Mouse (Mus musculus): ENCODE measurements around the gene Kcnd1. TPM values are rescaled to one million over a fixed set of nuclear protein-coding genes. Genes with fewer than 3 reads are reported as not detected.
"Not testable (repeated sequence)": the region's sequence is repeated elsewhere in the genome, so short reads cannot be mapped to it uniquely, and the experiment has no call there.

Gene Kcnd1
- polyA plus RNA-seq, 1 experiment from 2014 or later = 0.69 TPM

DNA sequence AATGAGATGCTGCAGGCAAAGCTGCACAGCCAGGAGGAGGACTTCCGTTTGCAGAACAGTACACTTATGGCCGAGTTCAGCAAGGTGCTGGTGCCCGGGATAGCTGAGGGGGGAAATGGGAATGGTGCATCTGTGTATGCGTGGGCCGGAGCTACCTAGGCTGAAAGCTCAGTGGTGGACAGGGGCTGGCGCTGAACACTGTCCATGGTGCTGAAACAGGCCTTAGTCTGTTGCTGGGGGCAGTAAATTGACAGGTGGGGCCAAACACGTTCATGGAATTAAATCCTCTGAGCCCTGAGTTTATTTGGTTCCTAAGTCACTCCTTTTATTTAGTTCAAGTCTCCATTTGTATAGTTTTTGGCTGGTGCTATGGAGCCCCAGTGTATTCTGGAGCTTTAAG, 27.1 kb upstream of the Kcnd1 start:
- no peak overlapping the region for H3K27ac ChIP-seq
- H3K9me3 ChIP-seq (replicated peaks) = no peaks in the 10 kb centered on the region
- no peaks in the 10 kb centered on the region for H3K27me3 ChIP-seq
- no peak overlapping the region for H3K9ac ChIP-seq
- WGBS = 21% methylated on average over 7 of the region's 7 CpGs
- ATAC-seq (replicated peaks; ENCODE audit: insufficient number of reproducible peaks, insufficient read depth, low FRiP score, low read depth) = no peak
- H3K4me1 ChIP-seq (replicated peaks) = peaks cover 7% of the 10 kb centered on the region
- H3K4me2 ChIP-seq = no peak overlapping the region
- H3K4me3 ChIP-seq = no peak overlapping the region
- peaks cover 5% of the 10 kb centered on the region; the same call in 1 of the 2 replicates for H3K36me3 ChIP-seq

DNA sequence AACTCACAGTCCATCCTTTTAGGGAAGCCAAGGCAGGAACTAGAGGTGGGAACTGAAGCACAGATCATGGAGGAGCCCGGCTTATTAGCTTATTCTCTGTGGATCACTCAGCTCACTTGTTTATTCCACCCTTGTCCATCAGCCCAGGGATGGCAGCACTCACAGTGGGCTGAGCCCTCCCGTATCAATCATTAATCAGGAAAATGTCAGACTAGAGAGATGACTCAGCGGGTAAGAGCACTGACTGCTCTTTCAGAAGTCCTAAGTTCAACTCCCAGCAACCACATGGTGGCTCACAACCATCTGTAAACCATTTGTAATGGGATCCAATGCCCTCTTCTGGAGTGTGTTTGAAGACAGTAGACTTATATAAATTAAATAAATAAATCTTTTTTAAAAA, 24.8 kb upstream of the Kcnd1 start:
- peaks cover 5% of the 10 kb centered on the region; the same call in 1 of the 2 replicates for H3K36me3 ChIP-seq
- 84% methylated on average over 3 of the region's 3 CpGs for WGBS
- no peak overlapping the region for H3K9ac ChIP-seq
- no peaks in the 10 kb centered on the region for H3K27me3 ChIP-seq
- H3K4me1 ChIP-seq (replicated peaks) = no peaks in the 10 kb centered on the region
- H3K4me3 ChIP-seq = no peak overlapping the region
- ATAC-seq (replicated peaks; ENCODE audit: insufficient number of reproducible peaks, insufficient read depth, low FRiP score, low read depth) = no peak
- H3K27ac ChIP-seq = no peak overlapping the region
- no peak overlapping the region for H3K4me2 ChIP-seq
- no peaks in the 10 kb centered on the region for H3K9me3 ChIP-seq (replicated peaks)

DNA sequence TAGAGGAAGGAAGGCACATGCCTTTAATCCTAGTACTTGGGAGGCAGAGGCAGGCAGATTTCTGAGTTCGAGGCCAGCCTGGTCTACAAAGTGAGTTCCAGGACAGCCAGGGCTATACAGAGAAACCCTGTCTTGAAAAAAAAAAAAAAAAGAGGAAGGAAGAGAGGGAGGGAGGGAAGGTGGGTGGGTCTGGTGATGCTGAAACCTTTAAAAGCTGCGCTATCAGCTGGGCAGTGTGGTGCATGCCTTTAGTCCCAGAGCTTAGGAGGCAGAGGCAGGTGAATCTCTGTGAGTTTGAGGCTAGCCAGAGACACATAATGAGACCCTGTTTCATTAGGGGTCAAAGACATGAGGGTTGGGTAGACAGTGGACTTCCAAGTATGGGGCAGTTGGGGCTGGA, 19.9 kb upstream of the Kcnd1 start:
- not testable (repeated sequence) for H3K27ac ChIP-seq; H3K9me3 ChIP-seq (replicated peaks); H3K9ac ChIP-seq; H3K27me3 ChIP-seq; H3K4me1 ChIP-seq (replicated peaks); H3K4me3 ChIP-seq; ATAC-seq (replicated peaks; ENCODE audit: insufficient number of reproducible peaks, insufficient read depth, low FRiP score, low read depth); H3K36me3 ChIP-seq; H3K4me2 ChIP-seq
- 79% methylated on average over 2 of the region's 2 CpGs for WGBS

DNA sequence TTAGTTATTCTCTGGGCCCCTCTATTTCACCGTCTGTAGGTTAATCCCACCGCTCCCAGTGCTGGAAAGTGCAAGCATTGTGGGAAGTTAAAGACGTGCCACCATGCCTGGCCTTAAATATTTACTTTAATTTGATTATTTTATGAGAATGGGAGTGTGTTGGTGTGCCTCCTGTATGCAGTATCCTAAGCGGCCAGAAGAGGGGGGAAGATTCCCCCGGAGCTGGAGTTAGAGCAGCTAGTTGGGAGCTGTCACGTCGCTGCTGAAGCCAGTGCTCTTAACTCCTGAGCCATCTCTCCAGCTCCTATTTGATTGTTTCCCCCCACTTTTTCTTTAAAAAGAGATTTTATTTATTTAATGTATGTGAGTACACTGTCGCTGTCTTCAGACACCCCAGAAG, 7.1 kb upstream of the Kcnd1 start:
- H3K9ac ChIP-seq; H3K27ac ChIP-seq; H3K9me3 ChIP-seq (replicated peaks); H3K4me3 ChIP-seq; H3K36me3 ChIP-seq; H3K4me2 ChIP-seq; ATAC-seq (replicated peaks; ENCODE audit: insufficient number of reproducible peaks, insufficient read depth, low FRiP score, low read depth); H3K27me3 ChIP-seq; H3K4me1 ChIP-seq (replicated peaks): not testable (repeated sequence)
- whole genome bisulfite sequencing = 51% methylated on average over 8 of the region's 8 CpGs

DNA sequence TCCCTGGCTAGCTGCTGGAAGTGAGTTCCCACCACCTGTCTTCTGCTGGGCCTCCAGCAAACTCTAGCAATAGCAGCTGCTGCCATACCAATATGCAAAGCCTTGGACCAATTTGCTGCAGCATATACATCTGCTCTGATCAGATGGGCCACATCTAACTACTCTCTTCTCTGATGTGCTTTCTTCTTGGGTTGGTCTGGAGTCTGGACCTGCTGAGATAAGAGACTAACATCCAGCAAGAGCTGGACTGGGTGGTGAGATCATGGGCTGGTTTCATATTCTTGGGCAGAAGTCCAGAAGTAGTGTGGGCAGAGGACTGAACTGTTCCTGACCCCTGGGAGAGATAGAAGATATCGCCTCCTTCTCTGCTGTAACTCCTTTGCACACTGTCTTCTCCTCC, 15.1 kb downstream of the Kcnd1 start:
- no peak overlapping the region for H3K4me3 ChIP-seq
- H3K9me3 ChIP-seq (replicated peaks) = no peaks in the 10 kb centered on the region
- H3K4me1 ChIP-seq (replicated peaks) = no peaks in the 10 kb centered on the region
- 53% methylated on average over 1 of the region's 1 CpGs for WGBS
- no peaks in the 10 kb centered on the region for H3K27me3 ChIP-seq
- no peaks in the 10 kb centered on the region for H3K36me3 ChIP-seq
- H3K4me2 ChIP-seq = no peak overlapping the region
- ATAC-seq (replicated peaks; ENCODE audit: insufficient number of reproducible peaks, insufficient read depth, low FRiP score, low read depth) = no peak
- H3K9ac ChIP-seq = no peak overlapping the region
- H3K27ac ChIP-seq = no peak overlapping the region

DNA sequence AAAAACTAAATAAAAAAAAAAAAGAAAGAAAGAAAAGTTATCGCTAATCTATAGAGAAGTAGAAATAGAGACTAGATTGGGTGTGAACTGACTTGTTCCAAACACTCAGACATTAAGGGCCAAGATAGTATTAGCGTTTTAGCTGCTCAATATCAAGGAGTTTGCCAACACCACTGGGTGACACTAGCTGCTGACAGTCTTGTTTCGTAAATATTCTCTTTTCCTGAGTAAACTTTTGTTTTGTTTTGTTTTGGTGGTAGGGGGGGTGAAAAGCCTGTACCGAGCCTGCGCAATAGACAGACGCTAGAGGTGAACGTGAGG, 18.7 kb downstream of the Kcnd1 start:
- Histone ChIP-seq H3K4me3 (peak overlapping the region; percentile 78), H3K9ac (no peak overlapping the region), H3K36me3 (no peaks in the 10 kb centered on the region), H3K4me1 (replicated peaks) (0 out of 2 replicates have a peak, but pooled peaks cover 10% of the 10 kb centered on the region), H3K9me3 (replicated peaks) (no peaks in the 10 kb centered on the region), H3K27me3 (no peaks in the 10 kb centered on the region), H3K27ac (peak overlapping the region; percentile 93), H3K4me2 (peak overlapping the region; percentile 60)
- ATAC-seq (replicated peaks; ENCODE audit: insufficient number of reproducible peaks, insufficient read depth, low FRiP score, low read depth) = no peak
- 13% methylated on average over 7 of the region's 7 CpGs for WGBS

DNA sequence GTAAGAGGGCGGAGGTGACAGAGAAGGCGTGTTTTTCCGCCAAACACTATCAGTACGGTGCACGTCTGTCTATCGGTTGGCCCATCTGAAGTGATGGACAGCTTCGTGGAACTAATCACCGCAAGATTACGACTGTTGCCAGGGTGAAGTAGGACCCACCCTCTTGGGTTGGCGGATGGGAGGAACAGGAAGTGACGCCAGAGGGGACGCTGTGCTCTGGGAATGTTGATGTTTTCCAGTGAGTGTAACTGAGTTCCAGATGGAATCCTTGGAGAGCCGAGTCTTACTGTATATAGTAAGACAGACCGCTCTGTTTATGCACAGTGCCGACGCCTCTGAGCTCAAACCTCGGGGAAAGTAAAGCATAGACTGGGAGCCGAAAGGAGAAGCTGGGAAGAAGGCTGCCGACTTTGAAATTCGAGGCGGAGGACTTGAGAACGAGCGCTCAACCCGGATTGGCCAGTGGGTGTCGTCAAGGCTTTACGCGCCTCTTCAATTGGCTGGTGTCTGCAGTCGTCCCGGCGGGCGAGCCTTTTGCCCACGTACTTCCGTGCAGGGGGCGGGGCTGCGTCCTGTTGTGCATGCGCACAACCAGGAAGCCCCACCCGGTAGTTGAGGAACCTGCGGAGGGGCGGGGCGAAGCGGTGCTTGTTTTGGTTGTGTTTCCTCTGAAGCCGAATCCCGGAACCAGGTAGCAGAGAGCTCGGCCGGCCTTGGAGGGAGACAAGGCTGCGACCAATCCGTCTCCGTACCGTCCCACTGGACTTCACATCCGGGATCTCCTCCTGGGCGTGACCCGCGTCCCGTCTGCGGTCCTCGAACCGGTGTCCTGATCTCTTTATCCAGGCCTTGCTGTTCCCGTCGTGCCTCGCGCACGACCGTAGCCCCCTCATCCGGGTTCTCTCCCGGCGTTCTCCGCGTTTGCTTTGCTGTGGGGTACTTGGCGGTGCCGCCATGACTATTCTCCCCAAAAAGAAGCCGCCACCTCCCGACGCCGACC, 19.4 kb downstream of the Kcnd1 start, which contains the start of gene Otud5:
TSS of gene Otud5 (plus strand) at position 202 of the 1,000 bp plus-strand sequence.
- 12% methylated on average over 74 of the region's 74 CpGs for WGBS
- Histone ChIP-seq H3K4me2 (peak within 1 kb of the TSS; percentile 68), H3K36me3 (no peaks in the 10 kb centered on the region), H3K4me3 (peak within 1 kb of the TSS; percentile 78), H3K9ac (peak within 1 kb of the TSS; percentile 79), H3K4me1 (replicated peaks) (0 out of 2 replicates have a peak, but pooled peaks cover 11% of the 10 kb centered on the region), H3K9me3 (replicated peaks) (no peaks in the 10 kb centered on the region), H3K27ac (peak within 1 kb of the TSS; percentile 93), H3K27me3 (no peaks in the 10 kb centered on the region)
- ATAC-seq (replicated peaks; ENCODE audit: insufficient number of reproducible peaks, insufficient read depth, low FRiP score, low read depth) = peak; percentile 96

DNA sequence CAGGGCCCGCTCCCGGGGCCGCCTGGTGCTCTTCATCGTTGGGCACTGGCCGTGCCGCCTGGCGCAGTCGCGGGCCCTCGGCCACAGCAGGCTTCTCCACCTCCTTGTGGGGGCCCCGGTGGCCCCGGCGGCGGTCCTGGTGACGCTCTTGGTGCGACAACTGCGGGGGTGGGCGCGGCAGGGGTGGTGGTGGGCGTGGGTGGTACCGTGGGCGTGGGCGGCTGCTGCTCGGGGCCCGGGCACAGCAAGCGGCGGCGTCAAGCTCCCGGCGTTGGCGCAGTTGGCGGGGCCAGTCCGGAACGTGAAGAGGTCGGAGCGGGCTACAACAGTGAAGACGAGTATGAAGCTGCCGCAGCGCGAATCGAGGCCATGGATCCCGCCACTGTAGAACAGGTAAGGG, 20.2 kb downstream of the Kcnd1 start:
- Histone ChIP-seq H3K36me3 (no peaks in the 10 kb centered on the region), H3K9me3 (replicated peaks) (no peaks in the 10 kb centered on the region), H3K27ac (peak overlapping the region; percentile 93), H3K27me3 (no peaks in the 10 kb centered on the region), H3K4me3 (peak overlapping the region; percentile 78), H3K4me2 (peak overlapping the region; percentile 68), H3K4me1 (replicated peaks) (0 out of 2 replicates have a peak, but pooled peaks cover 11% of the 10 kb centered on the region), H3K9ac (peak overlapping the region; percentile 79)
- no peak for ATAC-seq (replicated peaks; ENCODE audit: insufficient number of reproducible peaks, insufficient read depth, low FRiP score, low read depth)
- WGBS = 6% methylated on average over 33 of the region's 42 CpGs

DNA sequence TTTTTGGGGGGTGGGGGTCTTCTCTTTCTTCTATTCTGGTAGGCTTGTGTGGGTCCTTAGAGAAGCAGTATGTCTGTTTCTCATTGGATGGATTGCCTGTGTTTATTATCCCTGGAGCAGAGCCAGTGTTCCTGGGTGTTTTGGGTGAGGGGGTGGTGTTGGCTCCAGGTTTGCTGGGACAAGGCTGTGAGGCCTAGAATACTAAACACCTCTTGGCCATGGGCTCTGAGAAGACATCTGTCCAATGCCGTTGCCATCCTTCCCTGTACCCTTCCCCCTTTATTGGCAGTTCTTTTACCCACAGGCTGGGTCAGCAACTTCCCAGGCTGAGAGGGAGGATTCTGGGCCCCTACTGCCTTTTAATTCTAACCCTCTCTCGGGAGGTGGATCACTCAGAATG, 25.8 kb downstream of the Kcnd1 start:
- no peaks in the 10 kb centered on the region for H3K27me3 ChIP-seq
- WGBS = 75% methylated on average over 2 of the region's 2 CpGs
- no peak overlapping the region for H3K9ac ChIP-seq
- H3K9me3 ChIP-seq (replicated peaks) = no peaks in the 10 kb centered on the region
- no peaks in the 10 kb centered on the region for H3K36me3 ChIP-seq
- H3K4me2 ChIP-seq = no peak overlapping the region
- no peak overlapping the region for H3K4me3 ChIP-seq
- ATAC-seq (replicated peaks; ENCODE audit: insufficient number of reproducible peaks, insufficient read depth, low FRiP score, low read depth) = no peak
- H3K4me1 ChIP-seq (replicated peaks) = 0 out of 2 replicates have a peak, but pooled peaks cover 10% of the 10 kb centered on the region
- no peak overlapping the region for H3K27ac ChIP-seq

DNA sequence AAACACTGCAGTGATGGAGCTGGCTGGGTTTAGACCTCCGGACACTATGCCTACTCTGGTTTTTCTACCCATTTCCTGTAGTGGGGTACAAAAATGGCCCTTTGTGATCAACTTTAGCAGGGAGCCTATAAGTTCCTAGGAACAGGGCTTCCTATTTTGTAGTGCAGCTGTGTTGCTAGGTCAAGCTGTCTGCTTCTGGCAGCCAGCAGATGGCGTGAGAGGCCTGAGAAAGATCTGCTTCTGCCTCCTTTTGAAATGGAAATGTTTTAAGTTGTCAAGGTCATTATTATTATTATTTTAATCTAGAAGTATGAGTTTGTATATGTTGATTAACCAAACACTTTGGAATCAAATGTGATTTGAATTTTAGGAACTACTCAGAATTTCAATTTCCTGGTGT, 32.5 kb downstream of the Kcnd1 start:
- no peak for ATAC-seq (replicated peaks; ENCODE audit: insufficient number of reproducible peaks, insufficient read depth, low FRiP score, low read depth)
- H3K9ac ChIP-seq = no peak overlapping the region

DNA sequence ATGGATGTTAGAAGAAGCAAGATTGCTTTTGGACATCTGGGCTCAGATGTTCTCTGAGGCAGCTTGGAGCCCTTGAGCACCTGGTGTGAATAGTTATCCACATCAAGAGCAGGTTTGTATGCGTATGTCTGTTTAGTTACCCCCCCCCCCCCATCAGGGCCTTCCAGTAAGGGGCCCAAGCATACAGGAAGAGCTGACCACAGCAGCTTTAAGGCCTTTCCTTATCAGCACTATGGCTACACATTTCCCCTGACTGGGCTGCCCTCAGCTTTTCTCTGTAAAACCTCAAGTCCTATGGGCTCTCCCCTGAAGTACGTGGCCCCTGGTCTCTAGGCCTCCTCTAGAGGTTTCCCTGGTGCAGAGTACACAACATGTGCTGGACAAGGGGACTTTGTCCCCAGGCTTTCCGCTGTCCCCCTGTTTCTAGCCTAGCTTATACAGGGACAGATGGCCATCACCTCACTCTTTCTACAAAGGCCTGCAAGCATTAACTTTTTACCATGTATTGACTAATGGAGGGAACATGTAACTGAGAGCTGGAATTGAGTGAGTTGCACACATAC, 37.2 kb downstream of the Kcnd1 start:
- H3K36me3 ChIP-seq = no peaks in the 10 kb centered on the region
- 73% methylated on average over 3 of the region's 3 CpGs for WGBS
- no peak overlapping the region for H3K4me2 ChIP-seq
- ATAC-seq (replicated peaks; ENCODE audit: insufficient number of reproducible peaks, insufficient read depth, low FRiP score, low read depth) = no peak
- H3K27ac ChIP-seq = no peak overlapping the region
- no peaks in the 10 kb centered on the region for H3K27me3 ChIP-seq
- H3K4me3 ChIP-seq = no peak overlapping the region
- H3K9me3 ChIP-seq (replicated peaks) = no peaks in the 10 kb centered on the region
- no peaks in the 10 kb centered on the region for H3K4me1 ChIP-seq (replicated peaks)
- H3K9ac ChIP-seq = no peak overlapping the region

More for the DNA sequence above, 32.5 kb downstream of the Kcnd1 start:
- Histone ChIP-seq H3K36me3 (no peaks in the 10 kb centered on the region), H3K4me1 (replicated peaks) (no peaks in the 10 kb centered on the region), H3K4me3 (no peak overlapping the region), H3K27me3 (no peaks in the 10 kb centered on the region), H3K4me2 (no peak overlapping the region), H3K9me3 (replicated peaks) (no peaks in the 10 kb centered on the region), H3K27ac (no peak overlapping the region)
- 38% methylated on average over 2 of the region's 2 CpGs for WGBS

All from heart, embryonic 15.5 days (tissue).